Mouse (Mus musculus) gastrocnemius, adult 2 months (tissue): ENCODE data around the gene Kif1a. TPM values are rescaled to one million over a fixed set of nuclear protein-coding genes. Genes with fewer than 3 reads are reported as not detected.

Experiments
- DNase-seq: peaks from one replicate; pipeline ENCODE4 v3.0.0; 2022
- H3K27ac ChIP-seq: fragments of 200-600 bp; 2 replicates; pipeline ENCODE4 v1.8.1; 2022; ENCODE audit warnings: mild to moderate bottlenecking
- H3K4me3 ChIP-seq: fragments of 200-600 bp; 2 replicates; pipeline ENCODE4 v1.8.1; 2022; ENCODE audit warnings: mild to moderate bottlenecking, moderate library complexity
- CTCF ChIP-seq: fragments of 200-600 bp; IDR thresholded peaks from 2 replicates; pipeline ENCODE4 v1.8.1; 2022; ENCODE audit warnings: antibody characterized with exemption, mild to moderate bottlenecking, moderate library complexity
- intact Hi-C: fragments of 180-260 bp; cut with DNase I; formaldehyde crosslinking; loops from one replicate; pipeline ENCODE4 v1.15.1; 2025
- total RNA-seq, 2 experiments: library from RNA; stranded (reverse); gene quantifications; 2 replicates each; pipeline ENCODE4 v1.2.3; 2021

The Kif1a gene
- total RNA-seq, 2 experiments from 2014 or later: 1.3 to 1.4 TPM

DNA sequence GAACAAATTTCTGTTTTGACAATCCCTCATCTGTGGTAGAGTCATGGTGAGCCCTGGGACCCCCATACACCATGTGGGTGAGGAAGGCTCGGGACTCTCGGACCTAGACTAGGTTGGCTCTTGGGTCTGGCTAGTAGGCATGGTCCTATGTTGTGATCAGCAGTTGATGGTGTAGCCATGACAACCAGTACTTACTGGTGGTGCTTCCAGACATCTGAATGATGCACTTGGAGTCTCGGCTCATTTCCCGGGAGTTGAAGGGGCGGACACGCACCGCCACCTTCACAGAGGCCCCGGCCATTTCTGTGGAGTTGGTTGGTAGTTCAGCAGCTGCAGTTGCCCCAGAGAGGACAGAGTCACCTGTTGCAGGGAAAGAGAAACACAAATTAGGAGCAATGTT lies 19.6 kb downstream of the Kif1a start:
- H3K4me3 ChIP-seq: no peak overlapping the region
- H3K27ac ChIP-seq: no peak overlapping the region
- intact Hi-C loops: no loop called here
- DNase-seq: no peak
- no peak for TF ChIP-seq CTCF

DNA sequence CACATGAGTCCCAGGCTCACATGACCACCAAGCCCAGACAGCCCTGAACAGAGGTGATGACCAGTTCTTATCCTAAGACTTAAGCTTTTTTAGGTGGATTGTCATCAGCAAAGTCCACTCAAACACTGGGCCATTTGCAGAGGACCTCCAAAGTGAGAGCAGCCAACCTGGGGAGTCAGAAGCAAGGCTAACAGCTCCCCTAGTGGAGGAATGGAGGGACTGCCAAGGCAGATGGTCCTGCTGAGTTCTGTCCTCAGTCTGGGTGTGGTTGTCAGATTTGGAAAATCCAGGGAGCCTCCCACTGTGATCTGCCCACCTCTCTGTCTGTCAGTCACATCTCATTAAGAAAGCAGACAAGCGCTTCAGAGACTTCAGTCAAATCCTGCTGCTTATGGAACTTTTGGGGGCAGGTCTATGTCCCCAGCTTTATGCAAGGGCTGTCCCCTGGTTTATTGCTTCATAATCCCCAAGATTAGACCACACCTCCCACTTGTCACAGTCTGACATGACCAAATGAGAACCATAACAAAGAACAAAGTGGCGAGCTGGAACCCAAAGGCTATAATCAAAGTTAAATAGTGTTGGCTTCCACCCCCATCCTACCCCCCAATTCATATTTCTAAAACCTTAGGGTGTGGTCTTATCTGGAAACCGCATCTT lies 20.7 kb downstream of the Kif1a start:
- peak; percentile 41 for DNase-seq
- no peak overlapping the region for H3K27ac ChIP-seq
- peak; percentile 75 for TF ChIP-seq CTCF
- no peak overlapping the region for H3K4me3 ChIP-seq
- intact Hi-C loops: loop anchor here (2.0 kb wide), 1 partner anchor 66 kb away; no protein-coding TSS in a partner anchor

DNA sequence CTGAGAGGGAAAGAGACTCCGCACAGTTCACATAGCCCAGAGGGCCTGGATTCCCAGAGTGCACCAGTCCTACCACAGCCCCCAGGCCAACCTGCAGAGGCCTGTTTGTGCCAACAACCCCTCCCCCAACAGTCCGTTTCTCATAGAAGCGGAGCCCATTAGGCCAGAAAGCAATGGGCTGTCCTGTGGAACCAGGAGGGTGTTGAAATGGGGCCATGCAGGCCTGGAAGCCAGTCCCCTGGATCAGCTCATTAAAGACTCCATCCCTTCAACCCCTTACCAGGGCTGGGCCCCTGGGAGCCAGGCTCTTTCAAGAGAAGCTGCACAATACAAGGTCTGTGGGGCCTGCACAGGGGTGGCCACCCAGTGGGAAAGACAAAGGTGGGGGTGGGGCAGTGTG lies 22.1 kb downstream of the Kif1a start:
- intact Hi-C loops: loop anchor here (2.0 kb wide), 1 partner anchor 65 kb away; no protein-coding TSS in a partner anchor

DNA sequence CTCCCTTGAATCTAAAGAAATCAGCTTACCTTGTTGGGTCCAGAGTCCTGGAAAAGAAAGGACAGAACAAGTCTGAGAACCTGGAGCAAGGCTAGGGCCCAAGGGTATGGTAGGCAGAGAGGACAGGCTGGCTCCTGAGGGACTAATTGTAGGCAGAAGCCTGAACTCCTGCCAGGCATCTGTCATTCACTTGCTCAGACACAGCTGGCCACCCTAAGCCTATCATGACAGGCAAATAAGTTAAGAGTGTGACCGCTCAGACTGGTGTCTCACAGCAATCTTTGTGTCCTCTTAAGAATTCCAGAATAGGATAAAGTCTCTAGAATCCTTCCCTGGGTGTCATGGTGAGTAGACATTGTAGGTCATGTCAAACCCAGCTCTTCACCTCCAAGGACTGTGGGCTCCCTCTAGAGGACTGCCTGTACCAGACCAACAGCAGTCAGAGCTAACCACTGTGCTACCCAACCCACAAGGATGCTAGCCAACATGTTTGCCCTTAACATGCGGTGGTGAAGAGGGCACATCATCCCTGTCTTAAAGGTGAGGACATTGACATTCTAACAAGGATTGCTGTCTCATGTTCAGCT lies 29.4 kb downstream of the Kif1a start:
- intact Hi-C loops: no loop called here
- no peak for TF ChIP-seq CTCF
- H3K27ac ChIP-seq: no peak overlapping the region
- H3K4me3 ChIP-seq: no peak overlapping the region
- DNase-seq: no peak

More for the DNA sequence above, 22.1 kb downstream of the Kif1a start:
- no peak for TF ChIP-seq CTCF
- Histone ChIP-seq H3K27ac (no peak overlapping the region), H3K4me3 (no peak overlapping the region)
- no peak for DNase-seq

DNA sequence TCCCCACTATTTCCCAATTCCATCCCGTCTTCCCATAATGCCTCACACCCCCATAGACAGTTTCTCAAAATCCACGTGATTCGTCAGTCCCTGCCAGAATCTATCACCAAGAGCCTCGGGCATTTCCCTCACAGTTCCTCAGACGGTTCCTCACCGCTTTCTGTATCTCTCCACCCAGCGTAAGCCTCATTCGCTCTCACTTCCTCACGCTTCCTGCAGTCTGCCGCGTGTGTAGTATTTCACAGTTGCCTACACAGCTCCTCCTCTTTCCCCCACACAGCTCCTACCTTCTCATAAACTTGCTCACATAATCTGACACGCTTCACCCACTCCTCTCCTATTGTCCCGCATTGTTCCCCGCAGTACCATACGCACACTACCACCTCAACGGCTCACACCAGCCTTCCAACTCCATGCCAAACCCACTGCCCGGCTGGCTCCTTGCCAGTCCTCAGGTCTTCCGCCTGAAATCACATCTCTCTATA lies 30.2 kb downstream of the Kif1a start:
- no peak overlapping the region for H3K4me3 ChIP-seq
- TF ChIP-seq CTCF: no peak
- intact Hi-C loops: no loop called here
- DNase-seq: no peak
- H3K27ac ChIP-seq: no peak overlapping the region

DNA sequence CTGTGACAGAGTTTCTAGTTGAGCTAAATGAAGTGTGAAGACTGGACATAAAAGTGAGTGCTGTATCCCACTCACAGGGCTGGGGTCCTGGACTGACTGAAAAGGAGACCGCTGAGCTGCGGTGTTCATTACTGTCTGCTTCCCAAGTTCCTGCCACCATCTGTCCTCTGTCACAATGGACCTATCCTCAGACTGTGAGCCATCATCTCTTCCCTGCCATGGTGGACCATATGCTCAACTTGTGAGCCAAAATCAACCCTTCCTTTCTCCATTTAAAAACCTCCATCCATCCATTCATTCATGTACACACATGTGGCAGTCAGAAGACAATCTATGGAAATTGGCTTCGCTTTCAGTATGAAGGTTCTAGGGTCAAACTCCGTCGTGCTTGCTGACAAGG lies 30.9 kb downstream of the Kif1a start:
- TF ChIP-seq CTCF: no peak
- H3K27ac ChIP-seq: no peak overlapping the region
- intact Hi-C loops: no loop called here
- no peak overlapping the region for H3K4me3 ChIP-seq
- DNase-seq: no peak

DNA sequence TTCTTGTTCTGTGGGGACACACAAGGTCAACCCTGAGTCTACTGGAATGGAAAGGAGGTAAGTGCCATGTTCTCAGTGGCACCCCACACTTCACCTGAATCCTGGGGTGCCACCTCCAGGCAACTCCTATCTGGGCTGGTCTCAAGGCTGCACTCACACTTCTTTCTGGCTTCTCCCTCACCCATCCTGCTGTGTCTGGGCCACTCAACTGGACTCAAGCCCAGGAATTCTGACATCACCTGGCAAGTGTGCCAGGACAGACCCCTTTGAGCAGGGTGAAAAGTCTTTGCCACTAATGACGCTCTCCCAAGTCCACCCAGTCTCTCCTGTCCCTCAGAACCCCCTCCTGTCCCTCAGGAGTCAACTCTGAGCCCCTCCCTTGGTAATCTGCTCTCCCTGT lies 33.2 kb downstream of the Kif1a start:
- no peak for TF ChIP-seq CTCF
- Histone ChIP-seq H3K4me3 (no peak overlapping the region), H3K27ac (no peak overlapping the region)
- intact Hi-C loops: no loop called here
- no peak for DNase-seq

DNA sequence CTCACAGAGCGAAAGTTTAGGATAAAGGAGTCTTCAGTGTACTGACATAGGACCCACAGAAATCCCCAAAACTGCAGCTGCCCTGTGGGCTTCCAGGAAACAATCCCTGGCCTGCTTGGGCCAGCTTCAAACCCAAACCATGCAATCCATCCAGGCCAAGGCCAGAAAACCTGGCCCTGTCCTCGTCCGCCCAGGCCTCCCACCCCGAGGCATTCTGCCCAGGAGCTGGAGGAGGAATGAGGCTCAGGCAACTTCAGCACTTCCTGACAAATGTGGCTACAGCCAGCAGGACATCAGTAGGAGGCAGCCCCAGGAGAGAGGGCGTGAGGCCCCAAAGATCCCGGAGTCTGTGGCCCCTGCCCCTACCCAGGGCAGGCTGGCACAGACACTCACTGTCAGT lies 36.1 kb downstream of the Kif1a start:
- no peak for DNase-seq
- no peak for TF ChIP-seq CTCF
- H3K27ac ChIP-seq: no peak overlapping the region
- H3K4me3 ChIP-seq: no peak overlapping the region
- intact Hi-C loops: no loop called here

DNA sequence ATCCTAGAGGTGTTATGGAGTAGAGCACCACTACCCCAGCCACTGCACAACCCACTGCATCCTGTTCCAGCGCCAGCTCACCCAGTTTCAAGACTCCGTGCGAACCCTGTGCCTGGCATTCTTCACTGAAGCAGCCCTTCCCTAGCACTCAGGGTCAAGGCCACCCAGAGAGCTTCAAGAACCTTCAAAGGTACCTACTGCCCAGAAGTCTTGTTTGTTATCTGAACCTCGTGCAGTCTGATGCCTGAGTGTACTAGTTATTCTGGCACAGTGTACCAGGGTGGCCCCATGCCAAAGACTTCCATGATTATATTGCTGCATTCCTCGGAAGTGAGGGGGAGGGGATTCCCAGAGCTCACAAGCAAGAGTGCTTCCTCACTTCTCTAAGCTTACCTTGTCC lies 38.1 kb downstream of the Kif1a start:
- intact Hi-C loops: no loop called here
- Histone ChIP-seq H3K27ac (no peak overlapping the region), H3K4me3 (no peak overlapping the region)
- no peak for DNase-seq
- TF ChIP-seq CTCF: no peak

DNA sequence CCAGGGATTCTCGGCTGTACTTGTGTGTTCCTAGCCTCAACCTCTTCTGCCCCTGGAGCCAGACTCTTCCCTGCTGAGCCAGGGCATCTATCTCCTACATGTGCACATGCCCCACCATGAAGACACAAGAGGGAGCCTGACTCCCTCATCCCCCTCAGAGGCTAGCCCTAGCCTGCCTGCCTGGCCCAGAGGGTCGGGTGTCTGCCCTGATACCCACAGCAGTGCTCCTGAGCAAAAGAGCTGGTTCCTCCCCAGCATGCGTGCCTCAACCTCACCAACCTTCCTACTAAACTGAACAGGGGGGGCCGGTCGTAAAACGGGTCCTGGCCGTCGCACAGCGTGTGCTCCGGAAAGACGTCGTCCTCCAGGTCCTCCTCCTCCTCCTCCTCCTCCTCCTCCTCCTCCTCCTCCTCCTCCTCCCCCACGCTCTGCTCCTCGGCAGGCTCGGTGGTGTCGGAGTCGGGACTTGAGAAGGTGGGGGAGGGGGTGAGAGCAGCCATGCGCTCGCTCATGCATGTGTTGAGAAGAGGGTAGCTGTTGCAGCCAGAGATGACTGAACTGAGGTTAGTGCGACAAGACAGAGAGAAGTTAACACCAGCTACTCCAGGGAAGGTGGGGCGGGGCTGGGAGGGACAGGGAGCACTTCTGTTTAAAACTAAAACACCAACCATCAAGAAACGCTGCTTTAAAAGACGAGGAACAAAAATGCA lies 50.5 kb downstream of the Kif1a start:
- Histone ChIP-seq H3K4me3 (no peak overlapping the region), H3K27ac (no peak overlapping the region)
- no peak for TF ChIP-seq CTCF
- DNase-seq: no peak
- intact Hi-C loops: no loop called here

DNA sequence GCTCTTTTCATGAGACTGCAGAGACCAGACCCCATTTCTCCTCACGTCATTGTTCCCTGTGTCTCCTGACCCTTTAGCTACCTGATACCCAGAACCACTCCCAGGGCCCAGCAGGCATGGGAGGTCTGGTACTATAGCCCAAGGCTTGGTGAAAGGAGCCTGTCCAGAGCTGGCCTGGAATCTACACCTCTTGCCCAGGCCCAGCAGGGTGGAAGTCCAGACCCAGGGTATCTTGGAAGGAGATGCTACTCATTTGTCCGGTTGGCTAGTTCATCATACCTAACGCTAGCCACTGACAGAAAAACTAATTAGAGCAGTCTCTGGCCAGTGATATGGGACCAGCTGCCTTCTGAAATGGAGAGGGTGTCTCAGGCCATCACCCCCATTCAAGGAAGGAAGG lies 51.7 kb downstream of the Kif1a start:
- intact Hi-C loops: no loop called here
- Histone ChIP-seq H3K4me3 (no peak overlapping the region), H3K27ac (no peak overlapping the region)
- TF ChIP-seq CTCF: no peak
- no peak for DNase-seq

DNA sequence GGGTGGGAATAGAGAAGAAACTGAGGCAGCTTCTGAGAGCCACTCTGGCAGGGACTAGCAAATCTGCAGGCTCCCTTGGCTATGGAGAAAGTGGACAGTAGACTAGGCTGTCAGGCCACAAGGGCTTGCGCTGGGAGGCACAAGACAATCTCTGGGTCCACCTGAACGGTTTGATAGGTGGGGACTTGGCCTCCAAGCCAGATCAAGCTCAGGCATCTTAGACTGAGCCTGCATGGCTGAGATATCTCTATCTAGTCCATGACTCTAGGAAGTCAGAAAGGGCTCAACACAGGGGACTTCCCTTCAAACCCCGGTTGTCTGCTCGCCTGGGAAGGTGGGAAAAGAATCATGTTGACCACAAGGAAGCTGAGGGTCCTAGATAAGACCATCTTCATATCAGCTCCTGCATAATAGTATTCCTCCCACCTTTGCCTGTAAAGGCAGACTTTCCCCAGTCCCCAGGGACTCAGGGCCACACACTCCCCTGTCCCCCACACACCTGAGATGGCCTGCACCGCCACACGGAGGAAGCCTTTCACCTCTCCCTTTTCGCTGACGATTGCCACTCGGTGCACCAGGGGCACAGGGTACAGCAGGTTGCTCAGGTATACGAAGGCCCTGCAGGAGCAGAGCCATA lies 55.5 kb downstream of the Kif1a start:
- intact Hi-C loops: no loop called here
- Histone ChIP-seq H3K27ac (no peak overlapping the region), H3K4me3 (no peak overlapping the region)
- TF ChIP-seq CTCF: no peak
- no peak for DNase-seq

DNA sequence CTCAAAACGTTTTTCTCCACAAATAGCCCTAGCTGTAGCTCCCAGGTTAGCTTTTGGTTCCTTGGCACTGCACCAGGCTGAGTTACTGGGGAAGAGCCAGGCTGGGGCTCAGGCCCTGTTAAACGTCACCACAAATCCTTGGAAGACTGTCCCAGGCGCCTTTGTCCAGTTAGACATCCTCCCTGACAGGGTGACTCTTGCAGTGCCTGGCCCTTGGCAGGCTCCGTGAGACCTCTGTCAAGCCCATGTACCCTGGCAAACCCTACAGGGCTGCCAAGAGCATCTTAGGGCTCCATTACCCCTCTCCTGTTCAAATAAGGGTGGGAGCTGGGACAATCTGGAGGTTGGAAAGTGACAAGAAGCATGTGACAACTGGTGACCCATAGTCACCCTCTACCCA lies 65.8 kb downstream of the Kif1a start:
- intact Hi-C loops: no loop called here
- no peak for TF ChIP-seq CTCF
- H3K27ac ChIP-seq: no peak overlapping the region

More for the DNA sequence above, 65.8 kb downstream of the Kif1a start:
- DNase-seq: no peak
- no peak overlapping the region for H3K4me3 ChIP-seq
